Mouse (Mus musculus) C2C12 (cell line): ENCODE data around the gene Gse1.

Source experiments
- CEBPB ChIP-seq: IDR thresholded peaks from one replicate; pipeline ENCODE4 v1.6.1; 2011; ENCODE audit warnings: low read depth, mild to moderate bottlenecking, control low read depth, moderate library complexity
- CTCF ChIP-seq: IDR thresholded peaks from one replicate; pipeline ENCODE4 v1.5.1; 2011; ENCODE audit not compliant: control insufficient read depth, insufficient read depth, insufficient read length
- MAX ChIP-seq: IDR thresholded peaks from one replicate; pipeline ENCODE4 v1.6.1; 2011; ENCODE audit warnings: mild to moderate bottlenecking, control low read depth
- MYOD1 ChIP-seq: IDR thresholded peaks from one replicate; pipeline ENCODE4 v1.6.1; 2011; ENCODE audit warnings: low read depth; ENCODE audit not compliant: control insufficient read depth, insufficient read length
- MYOG ChIP-seq: IDR thresholded peaks from one replicate; pipeline ENCODE4 v1.6.1; 2011; ENCODE audit not compliant: control insufficient read depth, insufficient read length; ENCODE audit errors: extremely low read depth
- USF1 ChIP-seq: IDR thresholded peaks from one replicate; pipeline ENCODE4 v1.6.1; 2011; ENCODE audit warnings: low read depth, mild to moderate bottlenecking, control low read depth, moderate library complexity

- no peak for TF ChIP-seq CTCF
- TF ChIP-seq MAX = no peak
- no peak for TF ChIP-seq USF1
- no peak for TF ChIP-seq MYOD1
- TF ChIP-seq MYOG = no peak
- TF ChIP-seq CEBPB = no peak
Measured at GRCm38 (mm10) chr8:120474496-120475235, 246.4 kb downstream of the Gse1 start.
